17 mouse cellular contexts compared by ENCODE assay signal in genomic region chr9:58615064-58615938, GRCm38 (mm10). TPM values are rescaled to one million over a fixed set of nuclear protein-coding genes. Genes with fewer than 3 reads are reported as not detected.
A peak's percentile ranks its signal among the peaks of the same experiment; 100 is the strongest.
DNase-seq lines count a peak whose midpoint lies in the region; ATAC-seq and TF ChIP-seq lines count a peak whose summit lies in the region.
"Had no signal": no experiment of that assay in that cellular context is flagged by ENCODE, and none has a peak within 500 bp of the region (broad histone marks: within the 10 kb centered on the region; RNA-seq: fewer than 3 reads in every experiment).

No protein-coding gene starts in this region.

- no peak overlapping the region for H3K27ac ChIP-seq in gastrocnemius, adult 2 months
- H3K27ac ChIP-seq in liver, embryonic 14.5 days = no peak overlapping the region
- no peak overlapping the region for H3K27ac ChIP-seq in liver, embryonic 11.5 days (ENCODE audit: low read depth, low read length)
- no peak overlapping the region for H3K27ac ChIP-seq in stomach, postnatal 0 days (replicated peaks)
- no peak overlapping the region for H3K27ac ChIP-seq in embryonic facial prominence, embryonic 10.5 days (replicated peaks)
- H3K27ac ChIP-seq: liver, embryonic 15.5 days; neural tube, embryonic 13.5 days had no signal

- peaks cover 0 to 11% of the 10 kb centered on the region in 2 experiments; a peak in 3 of 4 replicates for H3K4me1 ChIP-seq in liver, embryonic 14.5 days (replicated peaks; ENCODE audit: control insufficient read depth in 2 of 2, insufficient read depth in 2 of 2, low read length in 1 of 2)
- H3K4me1 ChIP-seq in liver, embryonic 11.5 days (replicated peaks; ENCODE audit: control insufficient read depth, insufficient read depth, low read length) = no peaks in the 10 kb centered on the region; the same call in none of the 2 replicates
- H3K4me1 ChIP-seq in stomach, postnatal 0 days (replicated peaks; ENCODE audit: control insufficient read depth, insufficient read depth) = no peaks in the 10 kb centered on the region
- H3K4me1 ChIP-seq in embryonic facial prominence, embryonic 10.5 days = peaks cover 4% of the 10 kb centered on the region; the same call in 1 of the 2 replicates
- H3K4me1 ChIP-seq: neural tube, embryonic 13.5 days had no signal

- no peaks in the 10 kb centered on the region for H3K9me3 ChIP-seq in liver, embryonic 14.5 days (ENCODE audit: control insufficient read depth, low read length)
- H3K9me3 ChIP-seq in liver, embryonic 11.5 days (ENCODE audit: control insufficient read depth, low read length) = no peaks in the 10 kb centered on the region
- no peaks in the 10 kb centered on the region for H3K9me3 ChIP-seq in stomach, postnatal 0 days (ENCODE audit: control insufficient read depth, low read length)
- no peaks in the 10 kb centered on the region for H3K9me3 ChIP-seq in embryonic facial prominence, embryonic 10.5 days
- H3K9me3 ChIP-seq: liver, embryonic 15.5 days; neural tube, embryonic 13.5 days had no signal

- H3K4me3 ChIP-seq in gastrocnemius, adult 2 months = no peak overlapping the region
- H3K4me3 ChIP-seq in liver, embryonic 14.5 days (ENCODE audit: insufficient read depth in 1 of 2, low read depth in 2 of 2, low read length in 2 of 2) = no peak overlapping the region
- no peak overlapping the region for H3K4me3 ChIP-seq in liver, embryonic 11.5 days (ENCODE audit: low read depth, low read length)
- H3K4me3 ChIP-seq in stomach, postnatal 0 days (ENCODE audit: low read depth, low read length) = no peak overlapping the region
- H3K4me3 ChIP-seq in embryonic facial prominence, embryonic 10.5 days = no peak overlapping the region
- H3K4me3 ChIP-seq: liver, embryonic 15.5 days; neural tube, embryonic 13.5 days had no signal

- no peak for DNase-seq in gastrocnemius, adult 2 months
- no peak for DNase-seq in gastrocnemius, adult 18-20 months (ENCODE audit: low spot score)
- DNase-seq in liver, embryonic 14.5 days (ENCODE audit: low read depth in 3 of 3, low spot score in 3 of 3) = no peak
- DNase-seq in liver, embryonic 11.5 days (ENCODE audit: low spot score) = no peak
- peak; percentile 14 for DNase-seq in c-Kit-positive CD71-positive TER-119-positive erythroid progenitor cells, embryonic 14.5 days (ENCODE audit: low spot score)
- DNase-seq in stomach, postnatal 0 days (ENCODE audit: low spot score) = no peak
- DNase-seq in heart, adult 18-20 months = no peak
- no peak for DNase-seq in embryonic facial prominence, embryonic 10.5 days (ENCODE audit: low spot score)
- DNase-seq: adrenal gland, postnatal 36 days; cerebellum, postnatal 14 days; gastrocnemius, postnatal 36 days; kidney, postnatal 14 days; left cerebral cortex, postnatal 4 days had no signal

- no peak for TF ChIP-seq EP300 in liver, embryonic 14.5 days (IDR thresholded peaks at IDR 0.05; ENCODE audit: low read depth)
- no peak for TF ChIP-seq EP300 in stomach, postnatal 0 days (optimal IDR thresholded peaks at IDR 0.05)

- WGBS in liver, embryonic 14.5 days (ENCODE audit: insufficient replicate concordance) = 70% methylated on average over 3 of the region's 3 CpGs
- WGBS in liver, embryonic 11.5 days = 77% methylated on average over 3 of the region's 3 CpGs
- WGBS in stomach, postnatal 0 days = 74% methylated on average over 3 of the region's 3 CpGs
- WGBS in embryonic facial prominence, embryonic 10.5 days = 76% methylated on average over 3 of the region's 3 CpGs

- H3K9ac ChIP-seq in liver, embryonic 14.5 days (replicated peaks) = no peak overlapping the region
- no peak overlapping the region for H3K9ac ChIP-seq in liver, embryonic 11.5 days (ENCODE audit: low read depth, low read length)
- no peak overlapping the region for H3K9ac ChIP-seq in stomach, postnatal 0 days (ENCODE audit: low read length)
- H3K9ac ChIP-seq: liver, embryonic 15.5 days; neural tube, embryonic 13.5 days had no signal

- intact Hi-C loops in gastrocnemius, adult 2 months (cut with DNase I) = loop anchor here (5.0 kb wide), 1 partner anchor 33 kb away; the partner anchor contains the start of gene Nptn

- ATAC-seq in liver, embryonic 14.5 days (ENCODE audit: insufficient read depth) = no peak
- ATAC-seq in liver, embryonic 11.5 days (replicated peaks; ENCODE audit: low FRiP score) = no peak
- ATAC-seq in stomach, postnatal 0 days (ENCODE audit: low FRiP score, low TSS enrichment) = no peak
- ATAC-seq: activated CD4-positive, CD25-positive, alpha-beta regulatory T cell, adult 4 months; midbrain, embryonic 16.5 days had no signal

- no peaks in the 10 kb centered on the region for H3K27me3 ChIP-seq in liver, embryonic 14.5 days (ENCODE audit: control insufficient read depth, insufficient read depth, low read length)
- H3K27me3 ChIP-seq in liver, embryonic 11.5 days (replicated peaks; ENCODE audit: control insufficient read depth, insufficient read depth, low read length) = no peaks in the 10 kb centered on the region
- H3K27me3 ChIP-seq in stomach, postnatal 0 days (ENCODE audit: control insufficient read depth, insufficient read depth, low read length) = no peaks in the 10 kb centered on the region
- no peaks in the 10 kb centered on the region for H3K27me3 ChIP-seq in embryonic facial prominence, embryonic 10.5 days (replicated peaks; ENCODE audit: low read depth, poor library complexity, severe bottlenecking)
- H3K27me3 ChIP-seq: liver, embryonic 15.5 days; neural tube, embryonic 13.5 days had no signal

- no peak overlapping the region for H3K4me2 ChIP-seq in liver, embryonic 14.5 days (ENCODE audit: low read depth)
- no peak overlapping the region for H3K4me2 ChIP-seq in liver, embryonic 11.5 days
- H3K4me2 ChIP-seq in stomach, postnatal 0 days (replicated peaks; ENCODE audit: low read depth) = no peak overlapping the region
- H3K4me2 ChIP-seq: liver, embryonic 15.5 days; neural tube, embryonic 13.5 days had no signal

- TF ChIP-seq CTCF in gastrocnemius, adult 2 months (IDR thresholded peaks at IDR 0.05) = peak; percentile 20; the same call in 1 of the 2 replicates
- TF ChIP-seq CTCF in liver, embryonic 14.5 days (IDR thresholded peaks at IDR 0.05; ENCODE audit: low read depth) = peak; percentile 14; the same call in 1 of the 2 replicates
- peak; percentile 36 for TF ChIP-seq CTCF in stomach, postnatal 0 days (IDR thresholded peaks at IDR 0.05; ENCODE audit: low read depth)

- peaks cover 7% of the 10 kb centered on the region for H3K36me3 ChIP-seq in liver, embryonic 14.5 days (replicated peaks; ENCODE audit: control insufficient read depth, insufficient read depth, low read depth)
- no peaks in the 10 kb centered on the region for H3K36me3 ChIP-seq in liver, embryonic 11.5 days (ENCODE audit: control insufficient read depth, insufficient read depth, low read length)
- no peaks in the 10 kb centered on the region for H3K36me3 ChIP-seq in stomach, postnatal 0 days (ENCODE audit: control insufficient read depth, insufficient read depth, low read length)
- H3K36me3 ChIP-seq in embryonic facial prominence, embryonic 10.5 days (replicated peaks) = 0 out of 2 replicates have a peak, but pooled peaks cover 3% of the 10 kb centered on the region
- H3K36me3 ChIP-seq: neural tube, embryonic 13.5 days had no signal

RNA-seq across cellular contexts. Expression of gene Nptn, which starts 33.3 kb away (rescaled TPM):
- 100 to 1,000 TPM; 102 to 114 TPM for total RNA-seq in gastrocnemius, adult 2 months (2021)
- 100 to 1,000 TPM; 116 to 123 TPM for total RNA-seq in gastrocnemius, adult 18-20 months (2021)
- 121 and 145 TPM in 2 replicates for polyA plus RNA-seq in liver, embryonic 14.5 days (2012; rRNA removed)
- 107 and 112 TPM in 2 replicates for polyA plus RNA-seq in liver, embryonic 14.5 days (2014; fragmentation: Nextera tagmentation; extraction: Ambion mirVana)
- 113 and 114 TPM in 2 replicates for polyA plus RNA-seq in liver, embryonic 11.5 days (2014; fragmentation: Nextera tagmentation; extraction: Ambion mirVana)
- polyA plus RNA-seq in stomach, postnatal 0 days (2015; fragmentation: Nextera tagmentation; extraction: Ambion mirVana) = 130 and 136 TPM in 2 replicates
- 100 to 1,000 TPM; 113 to 123 TPM for total RNA-seq in heart, adult 18-20 months (2021)
- polyA plus RNA-seq in embryonic facial prominence, embryonic 10.5 days (2016; fragmentation: Nextera tagmentation; extraction: Ambion mirVana) = 51.3 and 53.5 TPM in 2 replicates
